In the genomic region with DNA sequence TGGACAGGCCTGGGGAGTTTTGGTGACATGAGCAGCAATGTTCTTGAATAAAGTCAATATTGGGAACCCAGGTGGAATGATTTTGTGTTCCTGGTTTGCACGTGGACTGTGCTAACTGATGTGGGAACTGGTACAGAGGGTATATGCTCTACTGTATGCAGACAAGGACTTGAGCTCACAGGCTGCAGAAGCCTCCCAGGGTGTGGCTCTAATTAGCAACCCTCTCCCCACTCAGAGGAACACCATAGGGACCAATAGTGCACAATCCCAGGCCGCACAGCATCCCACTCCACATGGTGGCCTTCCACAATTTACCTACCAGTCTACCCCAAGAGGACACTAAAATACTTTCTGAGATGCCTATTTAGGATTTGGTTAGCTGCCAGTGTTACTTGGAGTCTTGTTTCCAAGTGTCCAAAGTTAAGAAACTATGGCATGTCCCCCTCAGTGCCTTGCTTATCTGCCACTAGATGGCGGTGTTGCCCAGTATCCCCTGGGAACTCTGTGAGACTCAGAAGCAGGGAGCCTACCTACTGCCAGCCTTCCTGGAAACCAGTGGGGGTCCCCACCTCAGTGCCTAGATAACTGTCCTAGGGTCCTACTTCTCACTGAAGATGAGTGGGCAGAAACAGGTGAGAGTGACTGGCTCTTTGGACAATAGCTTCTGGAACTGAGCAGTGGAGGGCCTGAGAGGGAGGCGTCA, we compare ENCODE assay signal across 8 mouse cellular contexts.
A peak's percentile ranks its signal among the peaks of the same experiment; 100 is the strongest.
DNase-seq lines count a peak whose midpoint lies in the region; ATAC-seq lines count a peak whose summit lies in the region.

No protein-coding gene starts in this region.

- ATAC-seq in forebrain, embryonic 16.5 days: peak; percentile 84
- ATAC-seq in hindbrain, embryonic 11.5 days (ENCODE audit: low FRiP score): no peak; the same call in 1 of the 2 replicates

- 0 out of 2 replicates have a peak, but pooled peaks cover 4% of the 10 kb centered on the region for H3K4me1 ChIP-seq in forebrain, embryonic 16.5 days (replicated peaks; ENCODE audit: control insufficient read depth, insufficient read depth, low read length)
- no peaks in the 10 kb centered on the region for H3K4me1 ChIP-seq in hindbrain, embryonic 11.5 days (replicated peaks; ENCODE audit: control insufficient read depth, insufficient read depth, low read length)

- H3K27ac ChIP-seq in forebrain, embryonic 16.5 days (ENCODE audit: low read length): no peak overlapping the region
- no peak overlapping the region for H3K27ac ChIP-seq in hindbrain, embryonic 11.5 days (ENCODE audit: low read depth, low read length)

- no peak overlapping the region for H3K4me3 ChIP-seq in forebrain, embryonic 16.5 days (replicated peaks; ENCODE audit: low read length)
- no peak overlapping the region for H3K4me3 ChIP-seq in hindbrain, embryonic 11.5 days (ENCODE audit: low read depth, low read length)

- no peaks in the 10 kb centered on the region for H3K9me3 ChIP-seq in forebrain, embryonic 16.5 days (ENCODE audit: control insufficient read depth, low read length)
- no peaks in the 10 kb centered on the region for H3K9me3 ChIP-seq in hindbrain, embryonic 11.5 days (ENCODE audit: control insufficient read depth, low read length)

- no peaks in the 10 kb centered on the region for H3K36me3 ChIP-seq in forebrain, embryonic 16.5 days (ENCODE audit: control insufficient read depth, insufficient read depth)
- H3K36me3 ChIP-seq in hindbrain, embryonic 11.5 days (ENCODE audit: control insufficient read depth, insufficient read depth, low read length): no peaks in the 10 kb centered on the region

- no peak overlapping the region for H3K4me2 ChIP-seq in forebrain, embryonic 16.5 days (ENCODE audit: low read length)
- no peak overlapping the region for H3K4me2 ChIP-seq in hindbrain, embryonic 11.5 days (replicated peaks; ENCODE audit: low read depth, low read length)

- WGBS in forebrain, embryonic 16.5 days: 67% methylated on average over 4 of the region's 4 CpGs
- 65% methylated on average over 4 of the region's 4 CpGs for WGBS in hindbrain, embryonic 11.5 days

- no peaks in the 10 kb centered on the region for H3K27me3 ChIP-seq in forebrain, embryonic 16.5 days (replicated peaks; ENCODE audit: control insufficient read depth, insufficient read depth, low read length)
- H3K27me3 ChIP-seq in hindbrain, embryonic 11.5 days (ENCODE audit: control insufficient read depth, insufficient read depth, low read length): no peaks in the 10 kb centered on the region

- peak; percentile 67 for DNase-seq in Muller cell, postnatal 12 days (ENCODE audit: inconsistent ontology term)
- DNase-seq in cerebellum, adult 11-12 months: peak; percentile 62
- peak; percentile 83 for DNase-seq in hindbrain, embryonic 11.5 days (ENCODE audit: low spot score)
- peak; percentile 53 for DNase-seq in layer of hippocampus, adult 9-10 months (ENCODE audit: low spot score)
- DNase-seq in lung, postnatal 36 days: peak; percentile 83
- peak; percentile 67 to 83 for DNase-seq in right cerebral cortex, postnatal 10 days (ENCODE audit: low spot score in 2 of 2)
- DNase-seq in urinary bladder, postnatal 10 days (ENCODE audit: low spot score): peak; percentile 29

- H3K9ac ChIP-seq in forebrain, embryonic 16.5 days (replicated peaks; ENCODE audit: low read depth, low read length): no peak overlapping the region
- H3K9ac ChIP-seq in hindbrain, embryonic 11.5 days (ENCODE audit: low read depth, low read length): no peak overlapping the region

Comparison
In these comparisons a context has a peak if more than half of its experiments do, and no peak if none do; other contexts are left out.
1. DNase-seq: peak in every context shown above with its lines; median percentile 83 in hindbrain, embryonic 11.5 days; 83 in lung, postnatal 36 days; 75 in right cerebral cortex, postnatal 10 days; 67 in Muller cell, postnatal 12 days; 62 in cerebellum, adult 11-12 months; 53 in layer of hippocampus, adult 9-10 months; 29 in urinary bladder, postnatal 10 days.